Mouse (Mus musculus) kidney, adult 2 months (tissue): ENCODE measurements at regions not wholly inside any gene's neighbourhood (a gene's known extent, or its start where the extent isn't known, plus 50 kb on each side); places are given as distances from the start of the nearest gene placed in this dataset.

ENCODE experiments used
- CTCF ChIP-seq: fragments of 200-500 bp; conservative IDR thresholded peaks from 2 replicates; pipeline ENCODE4 v1.5.1; 2011; ENCODE audit warnings: low read depth, mild to moderate bottlenecking, control low read depth, low read length, moderate library complexity, mixed read lengths; ENCODE audit not compliant: insufficient read depth, insufficient read length
- POLR2A ChIP-seq: fragments of 200-500 bp; IDR thresholded peaks from one replicate; pipeline ENCODE4 v1.6.1; 2011; ENCODE audit warnings: low read depth, low read length, control low read depth

DNA sequence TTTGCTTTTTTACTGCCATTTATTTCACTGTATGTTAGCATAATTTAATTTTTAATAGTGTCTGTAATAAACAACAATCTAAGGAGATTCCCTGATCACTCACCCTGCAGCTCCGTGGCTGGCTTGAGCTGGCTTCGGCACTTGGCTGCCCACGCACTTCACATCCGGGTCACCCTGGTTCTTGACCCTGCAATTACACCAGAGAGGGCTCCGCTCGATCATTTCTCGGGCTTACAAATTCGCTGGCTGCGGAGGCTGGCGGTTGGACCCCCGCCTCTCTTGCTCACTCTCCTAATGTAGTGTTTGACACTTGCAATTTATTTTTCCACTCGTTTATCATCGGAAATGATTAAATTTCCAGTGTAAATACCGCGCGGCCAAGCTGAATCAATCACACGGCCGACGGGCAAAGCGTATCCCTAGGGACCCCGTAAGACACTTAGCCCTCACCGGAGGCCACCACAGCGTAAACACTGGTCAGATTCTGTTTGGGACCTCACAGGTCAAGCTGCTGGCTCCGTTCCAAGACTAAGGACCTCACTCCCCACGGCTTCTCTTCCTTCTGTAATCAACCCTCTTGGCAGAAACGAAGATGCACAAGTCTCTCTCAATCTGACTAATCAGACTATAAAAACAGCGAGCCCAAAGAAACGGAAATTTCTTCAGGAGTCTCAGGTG lies 229.7 kb downstream of the Matn1 start:
- TF ChIP-seq CTCF (no peak), POLR2A (no peak)
